Mouse (Mus musculus) testis, adult 2 months (tissue): ENCODE data around the gene Mturn. TPM values are rescaled to one million over a fixed set of nuclear protein-coding genes. Genes with fewer than 3 reads are reported as not detected.

Experiments
- H3K27ac ChIP-seq: fragments of 200-500 bp; 2 replicates; pipeline ENCODE4 v1.5.1; 2012; ENCODE audit warnings: low read depth, low read length; ENCODE audit not compliant: control insufficient read depth, insufficient read depth
- H3K27me3 ChIP-seq: fragments of 200-500 bp; 2 replicates; pipeline ENCODE4 v1.6.1; 2012; ENCODE audit warnings: mild to moderate bottlenecking, low read length, moderate library complexity; ENCODE audit not compliant: control insufficient read depth, insufficient read depth
- H3K36me3 ChIP-seq: fragments of 200-500 bp; 2 replicates; pipeline ENCODE4 v1.6.1; 2012; ENCODE audit warnings: mild to moderate bottlenecking, low read length; ENCODE audit not compliant: control insufficient read depth, insufficient read depth
- H3K4me1 ChIP-seq: fragments of 200-500 bp; 2 replicates; pipeline ENCODE4 v1.6.1; 2012; ENCODE audit warnings: low read length; ENCODE audit not compliant: control insufficient read depth, insufficient read depth
- H3K4me3 ChIP-seq: fragments of 200-500 bp; 2 replicates; pipeline ENCODE4 v1.5.1; 2012; ENCODE audit warnings: low read depth, mild to moderate bottlenecking, low read length, moderate library complexity, mixed read lengths; ENCODE audit not compliant: control insufficient read depth
- CTCF ChIP-seq: fragments of 200-500 bp; IDR thresholded peaks from 2 replicates; pipeline ENCODE4 v1.5.1; 2012; ENCODE audit warnings: low read depth, mild to moderate bottlenecking, inconsistent platforms, low read length, moderate library complexity; ENCODE audit not compliant: control insufficient read depth, insufficient read depth, insufficient replicate concordance
- POLR2A ChIP-seq: fragments of 200-500 bp; IDR thresholded peaks from 2 replicates; pipeline ENCODE4 v1.6.1; 2012; ENCODE audit warnings: low read depth, mild to moderate bottlenecking, inconsistent platforms, low read length, moderate library complexity; ENCODE audit not compliant: control insufficient read depth
- polyA plus RNA-seq: library from polyadenylated mRNA; depleted of rRNA; stranded (reverse); fragments of >200 nt; gene quantifications from 2 replicates; pipeline ENCODE4 v1.2.3, GENCODE M21; 2012; rRNA removed

The Mturn gene
- polyA plus RNA-seq, 1 experiment, result 5.6 TPM

DNA sequence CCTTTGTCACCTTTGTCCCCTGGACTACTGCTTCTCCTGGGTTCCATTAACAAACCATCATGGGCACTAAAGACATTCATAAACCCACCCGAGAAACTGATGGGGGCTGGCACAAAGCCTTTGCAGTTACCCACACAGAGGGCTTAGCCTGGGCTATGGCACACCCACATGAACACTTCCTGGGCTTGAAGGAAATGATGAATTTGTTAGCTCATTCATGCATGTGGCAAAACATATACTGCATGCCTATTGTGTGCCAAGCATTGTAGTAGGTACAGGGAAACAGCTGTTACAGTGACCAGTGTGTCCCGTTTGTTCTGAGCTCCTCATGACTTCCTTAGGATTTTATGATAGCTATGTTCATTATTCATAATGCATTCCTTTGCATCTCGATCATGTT is 55.8 kb downstream of the Mturn start:
- no peaks in the 10 kb centered on the region for H3K36me3 ChIP-seq

GRCm38 (mm10) chr6:54737684-54738083 is 56.3 kb downstream of the Mturn start:
- TF ChIP-seq POLR2A, result no peak
- TF ChIP-seq CTCF, result no peak
- H3K27me3 ChIP-seq, result no peaks in the 10 kb centered on the region
- no peaks in the 10 kb centered on the region for H3K36me3 ChIP-seq
- no peaks in the 10 kb centered on the region for H3K4me1 ChIP-seq
- no peak overlapping the region for H3K4me3 ChIP-seq
- H3K27ac ChIP-seq, result no peak overlapping the region

More for the DNA sequence above, 55.8 kb downstream of the Mturn start:
- no peak overlapping the region for H3K4me3 ChIP-seq
- no peak overlapping the region for H3K27ac ChIP-seq
- no peak for TF ChIP-seq CTCF
- TF ChIP-seq POLR2A, result no peak
- H3K4me1 ChIP-seq, result no peaks in the 10 kb centered on the region
- no peaks in the 10 kb centered on the region for H3K27me3 ChIP-seq

- Histone ChIP-seq H3K27ac (no peak overlapping the region), H3K27me3 (no peaks in the 10 kb centered on the region), H3K4me3 (no peak overlapping the region), H3K36me3 (no peaks in the 10 kb centered on the region), H3K4me1 (no peaks in the 10 kb centered on the region)
- TF ChIP-seq CTCF (no peak), POLR2A (no peak)
These were observed 67.6 kb downstream of the Mturn start for GRCm38 (mm10) chr6:54749056-54749455.

DNA sequence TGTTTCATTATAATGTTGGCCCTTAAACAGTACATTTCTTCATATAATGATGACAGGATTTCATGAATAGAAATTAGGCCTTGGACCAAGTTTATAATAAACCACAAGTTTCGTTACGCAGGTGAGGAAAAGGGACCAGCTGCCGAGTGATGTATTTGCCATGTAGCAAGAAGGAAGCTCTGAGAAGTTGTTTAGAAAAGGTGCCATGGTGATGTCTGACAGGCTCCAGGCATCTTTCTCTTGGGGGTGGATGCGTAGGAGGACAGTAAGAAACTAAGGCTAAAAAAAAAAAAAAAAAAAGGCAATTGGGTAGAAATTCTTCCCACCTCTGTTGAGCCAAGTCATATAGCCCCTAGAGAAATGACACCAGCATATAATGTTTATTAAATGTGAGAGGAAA is 70.2 kb downstream of the Mturn start:
- Histone ChIP-seq H3K36me3 (no peaks in the 10 kb centered on the region), H3K27me3 (no peaks in the 10 kb centered on the region), H3K4me3 (no peak overlapping the region), H3K4me1 (no peaks in the 10 kb centered on the region), H3K27ac (no peak overlapping the region)
- TF ChIP-seq CTCF, result no peak
- TF ChIP-seq POLR2A, result no peak

DNA sequence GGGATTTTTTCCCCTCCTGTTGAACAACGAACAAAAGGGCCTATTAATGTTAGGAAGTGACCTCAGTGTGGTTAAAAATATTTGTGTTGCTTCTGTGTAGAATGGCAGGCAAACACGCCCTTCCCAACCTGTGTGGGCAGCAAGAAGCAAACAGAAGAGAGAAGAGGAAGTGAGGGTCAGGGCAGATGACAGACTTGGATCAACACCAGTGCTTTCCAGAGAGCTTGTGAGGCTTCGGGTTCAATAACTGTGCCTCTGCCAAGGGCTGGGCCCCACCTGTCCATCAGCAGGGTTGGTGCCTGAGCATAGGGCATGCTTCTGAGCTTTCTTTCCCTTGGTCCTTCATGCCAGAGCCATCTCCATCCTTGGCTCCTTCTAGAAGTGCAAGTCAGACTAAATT is 70.7 kb downstream of the Mturn start:
- no peaks in the 10 kb centered on the region for H3K27me3 ChIP-seq
- no peaks in the 10 kb centered on the region for H3K36me3 ChIP-seq
- no peak overlapping the region for H3K4me3 ChIP-seq
- TF ChIP-seq CTCF (no peak), POLR2A (no peak)
- no peak overlapping the region for H3K27ac ChIP-seq
- no peaks in the 10 kb centered on the region for H3K4me1 ChIP-seq

Other genes with a start within 250 kb of the Mturn start
- 5.5 and 7.4 TPM in 2 replicates for gene Scrn1, start 115.1 kb upstream of the Mturn start, polyA plus RNA-seq
- gene Plekha8, start 86.5 kb upstream of the Mturn start, polyA plus RNA-seq, result 14.3 and 14.4 TPM in 2 replicates
- 6.8 and 10.6 TPM in 2 replicates for gene Fkbp14, start 84.3 kb upstream of the Mturn start, polyA plus RNA-seq
- 13.6 and 17.6 TPM in 2 replicates for gene Znrf2, start 135.3 kb downstream of the Mturn start, polyA plus RNA-seq